Mouse (Mus musculus) C2C12 (cell line): Measurements from ENCODE around the gene Gpr12. TPM values are rescaled to one million over a fixed set of nuclear protein-coding genes. Genes with fewer than 3 reads are reported as not detected.

Experiments used
- H3K27me3 ChIP-seq: one replicate; pipeline ENCODE4 v1.6.1; 2011; ENCODE audit not compliant: control insufficient read depth, insufficient read depth, insufficient read length
- H3K36me3 ChIP-seq: one replicate; pipeline ENCODE4 v1.6.1; 2011; ENCODE audit not compliant: control insufficient read depth, insufficient read depth
- H3K4me3 ChIP-seq: one replicate; pipeline ENCODE4 v1.5.1; 2011; ENCODE audit warnings: mild to moderate bottlenecking, control low read depth; ENCODE audit not compliant: poor library complexity, insufficient read depth, severe bottlenecking
- H3K79me2 ChIP-seq: one replicate; pipeline ENCODE4 v1.6.1; 2011; ENCODE audit not compliant: control insufficient read depth, insufficient read depth
- H3K79me3 ChIP-seq: one replicate; pipeline ENCODE4 v1.6.1; 2011; ENCODE audit warnings: low read depth, control low read depth
- H3ac ChIP-seq: one replicate; pipeline ENCODE3; 2011; ENCODE audit warnings: low read depth; ENCODE audit not compliant: control insufficient read depth, insufficient read length
- CEBPB ChIP-seq: IDR thresholded peaks from one replicate; pipeline ENCODE4 v1.6.1; 2011; ENCODE audit warnings: low read depth, mild to moderate bottlenecking, control low read depth, moderate library complexity
- CTCF ChIP-seq: IDR thresholded peaks from one replicate; pipeline ENCODE4 v1.5.1; 2011; ENCODE audit not compliant: control insufficient read depth, insufficient read depth, insufficient read length
- FOSL1 ChIP-seq: IDR thresholded peaks from one replicate; pipeline ENCODE4 v1.8.0; 2011; ENCODE audit warnings: mild to moderate bottlenecking, low read length; ENCODE audit not compliant: poor library complexity, insufficient read depth, severe bottlenecking
- MAX ChIP-seq: IDR thresholded peaks from one replicate; pipeline ENCODE4 v1.6.1; 2011; ENCODE audit warnings: mild to moderate bottlenecking, control low read depth
- MYOD1 ChIP-seq: IDR thresholded peaks from one replicate; pipeline ENCODE4 v1.6.1; 2011; ENCODE audit warnings: low read depth; ENCODE audit not compliant: control insufficient read depth, insufficient read length
- MYOG ChIP-seq: IDR thresholded peaks from one replicate; pipeline ENCODE4 v1.6.1; 2011; ENCODE audit not compliant: control insufficient read depth, insufficient read length; ENCODE audit errors: extremely low read depth
- USF1 ChIP-seq: IDR thresholded peaks from one replicate; pipeline ENCODE4 v1.6.1; 2011; ENCODE audit warnings: low read depth, mild to moderate bottlenecking, control low read depth, moderate library complexity
- long read RNA-seq, 2 experiments: library from polyadenylated mRNA; unstranded; transcript quantifications; one replicate each; pipeline ENCODE4 v2.0.0; 2019 to 2020
- polyA plus RNA-seq: library from polyadenylated mRNA; unstranded; fragments of >200 nt; fragmentation: generic; extraction: Trizol; gene quantifications from one replicate; pipeline ENCODE4 v1.2.1, GENCODE M21; 2012; ENCODE audit warnings: missing spikeins

Gpr12 gene
- polyA plus RNA-seq: not detected
- long read RNA-seq, experiment 1: 0 reads
- long read RNA-seq, experiment 2: 0 reads

DNA sequence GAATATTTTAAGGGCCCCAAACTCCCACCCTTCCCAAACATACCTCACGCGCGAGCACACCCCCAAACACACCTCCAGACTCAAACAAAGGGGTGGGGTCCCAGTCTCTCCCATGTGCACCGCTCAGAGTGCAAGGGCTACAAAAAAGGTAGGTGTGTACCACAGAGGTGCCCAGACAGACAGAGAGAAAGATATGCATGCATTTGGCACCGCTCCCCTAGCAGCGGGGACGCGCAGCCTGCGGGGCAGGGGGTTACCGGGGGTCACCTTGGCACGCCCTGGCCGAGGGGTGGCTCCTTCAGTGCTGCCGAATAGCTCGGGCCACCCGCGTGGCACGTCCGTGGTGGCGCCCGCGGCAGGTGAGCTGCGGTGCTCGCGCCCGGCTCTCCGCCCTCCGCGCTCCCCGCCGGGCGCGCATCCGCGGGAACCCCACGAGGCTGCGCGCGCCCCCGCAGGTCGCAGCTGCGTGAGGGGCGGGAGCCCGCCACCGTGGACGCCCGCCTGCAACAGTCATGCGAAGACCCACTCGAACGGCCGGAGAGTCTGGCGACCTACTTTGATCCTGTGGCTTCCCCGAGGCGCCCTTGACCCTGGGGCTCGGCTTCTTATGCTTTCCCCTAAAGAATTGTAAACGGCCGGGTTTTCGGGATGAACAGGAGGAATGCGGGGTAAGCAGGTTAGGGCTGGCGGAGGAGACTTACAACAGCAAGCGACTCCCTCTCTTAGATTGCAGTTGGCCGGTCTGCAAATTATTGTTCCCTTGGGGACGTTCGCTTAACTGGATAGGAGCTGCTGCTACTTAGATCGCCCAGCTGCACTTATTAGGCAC lies at the start of gene Gpr12:
Gene Gpr12 (minus strand): TSS at position 762 of the 829 bp plus-strand sequence.
- H3K4me3 ChIP-seq: no peak within 1 kb of the TSS
- H3K36me3 ChIP-seq: no peaks in the 10 kb centered on the region
- H3K79me3 ChIP-seq: no peaks in the 10 kb centered on the region
- TF ChIP-seq CTCF: no peak
- no peak for TF ChIP-seq USF1
- no peak for TF ChIP-seq MYOD1
- TF ChIP-seq CEBPB: no peak
- TF ChIP-seq MAX: no peak
- TF ChIP-seq FOSL1: no peak
- no peak for TF ChIP-seq MYOG
- H3K79me2 ChIP-seq: no peaks in the 10 kb centered on the region
- H3K27me3 ChIP-seq: peaks cover 33% of the 10 kb centered on the region
- no peak within 1 kb of the TSS for H3ac ChIP-seq

DNA sequence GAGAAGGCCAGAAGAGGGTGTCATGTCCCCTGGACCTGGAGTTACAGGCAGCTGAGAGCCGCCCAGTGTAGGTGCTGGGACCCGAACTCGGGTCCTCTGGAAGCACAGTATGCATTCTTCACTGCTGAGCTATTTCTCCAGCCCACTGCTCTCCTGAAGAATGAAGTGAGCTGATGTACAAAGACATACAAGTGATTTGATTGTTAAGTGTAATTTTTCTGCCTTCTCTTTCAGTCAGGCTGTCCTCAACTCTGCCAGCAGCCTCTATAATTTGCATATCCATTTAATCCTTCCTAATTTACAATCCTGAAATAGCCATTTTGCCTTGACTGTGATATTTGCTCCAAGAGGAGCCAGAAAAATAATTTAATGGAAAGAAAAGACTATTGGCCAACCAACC lies 46.6 kb upstream of the Gpr12 start:
- H3K27me3 ChIP-seq: no peaks in the 10 kb centered on the region
- TF ChIP-seq USF1 (no peak), CTCF (no peak), CEBPB (no peak), FOSL1 (no peak), MAX (no peak), MYOD1 (no peak), MYOG (no peak)

GRCm38 (mm10) chr5:146630961-146631360 lies 45.9 kb upstream of the Gpr12 start:
- no peaks in the 10 kb centered on the region for H3K27me3 ChIP-seq
- H3K36me3 ChIP-seq: no peaks in the 10 kb centered on the region
- H3K79me2 ChIP-seq: no peaks in the 10 kb centered on the region
- no peaks in the 10 kb centered on the region for H3K79me3 ChIP-seq
- no peak for TF ChIP-seq USF1
- no peak for TF ChIP-seq FOSL1
- no peak for TF ChIP-seq MYOD1
- no peak for TF ChIP-seq MAX
- no peak for TF ChIP-seq CEBPB
- no peak for TF ChIP-seq MYOG
- no peak for TF ChIP-seq CTCF
- H3ac ChIP-seq: no peak overlapping the region
- no peak overlapping the region for H3K4me3 ChIP-seq

More for the DNA sequence above, 46.6 kb upstream of the Gpr12 start:
- Histone ChIP-seq H3K79me2 (no peaks in the 10 kb centered on the region), H3K36me3 (no peaks in the 10 kb centered on the region), H3K4me3 (no peak overlapping the region), H3K79me3 (no peaks in the 10 kb centered on the region), H3ac (no peak overlapping the region)

- Histone ChIP-seq H3K79me2 (no peaks in the 10 kb centered on the region), H3K27me3 (peaks cover 3% of the 10 kb centered on the region), H3K79me3 (no peaks in the 10 kb centered on the region), H3K4me3 (no peak overlapping the region), H3ac (no peak overlapping the region), H3K36me3 (no peaks in the 10 kb centered on the region)
- no peak for TF ChIP-seq FOSL1
- TF ChIP-seq MYOG: no peak
- TF ChIP-seq CEBPB: no peak
- TF ChIP-seq MYOD1: no peak
- TF ChIP-seq MAX: no peak
- TF ChIP-seq USF1: no peak
- TF ChIP-seq CTCF: no peak
Observed at GRCm38 (mm10) chr5:146629636-146630035, 44.6 kb upstream of the Gpr12 start.

DNA sequence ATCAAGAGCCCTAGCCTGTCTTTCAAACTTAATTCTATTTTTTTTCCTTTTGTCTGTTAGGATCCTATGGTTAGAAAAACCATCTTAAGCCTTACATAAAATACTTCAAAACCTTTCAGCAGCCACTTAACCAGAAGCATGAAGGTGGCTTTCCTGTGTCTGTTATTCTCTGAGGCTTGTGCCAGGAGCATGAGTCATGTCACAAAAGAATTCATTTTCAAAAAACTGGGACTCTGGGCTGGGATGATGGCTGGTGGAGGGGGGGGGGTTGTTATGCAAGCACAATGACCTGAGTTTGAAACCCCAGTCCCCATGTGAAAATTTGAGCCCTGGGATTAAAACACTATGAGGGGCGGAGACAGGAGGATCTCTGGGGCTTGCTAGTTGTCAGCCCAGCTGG lies 43.8 kb upstream of the Gpr12 start:
- TF ChIP-seq USF1: no peak
- TF ChIP-seq CTCF: no peak
- TF ChIP-seq MAX: no peak
- TF ChIP-seq FOSL1: no peak
- no peak for TF ChIP-seq MYOG
- no peak for TF ChIP-seq CEBPB
- no peak for TF ChIP-seq MYOD1
- no peaks in the 10 kb centered on the region for H3K36me3 ChIP-seq
- no peaks in the 10 kb centered on the region for H3K79me2 ChIP-seq
- H3K27me3 ChIP-seq: peaks cover 3% of the 10 kb centered on the region
- no peak overlapping the region for H3ac ChIP-seq
- H3K4me3 ChIP-seq: no peak overlapping the region
- H3K79me3 ChIP-seq: no peaks in the 10 kb centered on the region
